Mouse (Mus musculus): ENCODE results near the gene Rnf149. TPM values are rescaled to one million over a fixed set of nuclear protein-coding genes. Genes with fewer than 3 reads are reported as not detected.

Rnf149 gene
- polyA plus RNA-seq (2015; fragmentation: Nextera tagmentation; extraction: Ambion mirVana) = 30.2 and 33.5 TPM in 2 replicates

DNA sequence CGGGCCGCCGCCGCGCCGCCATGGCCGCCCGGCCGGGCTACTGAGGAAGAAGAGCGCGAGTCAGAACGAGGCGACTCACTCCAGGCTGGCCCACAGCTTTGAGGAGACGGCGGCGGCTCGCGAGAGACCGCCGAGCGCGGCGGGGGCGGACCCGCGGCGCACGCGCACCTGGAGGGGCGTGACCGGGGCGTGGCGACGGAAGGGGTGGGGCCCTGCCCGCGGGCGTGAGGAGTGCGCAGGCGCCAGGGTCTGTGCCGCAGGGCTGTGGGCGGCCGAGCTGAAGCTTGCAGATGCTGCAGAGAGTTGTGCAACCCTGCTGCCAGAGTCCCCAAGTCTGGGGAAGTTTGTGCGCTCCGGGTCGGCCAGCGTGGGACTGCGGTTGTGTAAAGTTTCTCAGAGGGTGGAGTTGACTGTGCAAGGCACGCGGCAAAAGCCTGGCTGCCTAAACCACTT is at the start of gene Rnf149:
Rnf149 (minus strand) TSS at position 153 of the 453 bp plus-strand sequence.
- 1% methylated on average over 28 of the region's 49 CpGs for WGBS
- peak within 1 kb of the TSS; percentile 99 for H3K27ac ChIP-seq (replicated peaks)

DNA sequence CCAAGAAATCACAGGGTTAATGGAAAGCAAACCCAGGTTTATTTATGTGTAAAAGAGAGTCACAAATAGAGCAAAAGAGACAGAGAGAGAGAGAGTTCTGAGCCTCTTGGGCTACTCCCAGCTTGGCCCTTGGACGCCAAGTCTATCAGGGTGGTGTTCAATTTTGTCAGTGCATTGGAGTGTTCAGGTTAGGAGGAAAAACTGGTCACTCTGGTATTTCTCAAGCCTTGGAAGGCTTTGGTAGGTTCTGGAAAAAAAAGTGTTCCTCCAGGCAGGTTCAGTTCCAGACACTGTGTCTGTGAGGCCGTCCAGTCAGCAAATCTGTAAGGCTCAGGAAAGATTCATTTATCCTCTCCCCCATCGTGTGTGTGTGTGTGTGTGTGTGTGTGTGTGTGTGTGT is 48.3 kb upstream of the Rnf149 start:
- 17% methylated on average over 3 of the region's 3 CpGs for WGBS
- Histone ChIP-seq H3K4me3 (ENCODE audit: low read depth, low read length) (no peak overlapping the region), H3K4me2 (replicated peaks; ENCODE audit: low read depth) (no peak overlapping the region), H3K4me1 (replicated peaks; ENCODE audit: control insufficient read depth, insufficient read depth) (no peaks in the 10 kb centered on the region), H3K36me3 (ENCODE audit: control insufficient read depth, insufficient read depth, low read length) (no peaks in the 10 kb centered on the region), H3K9ac (ENCODE audit: low read length) (no peak overlapping the region), H3K27me3 (ENCODE audit: control insufficient read depth, insufficient read depth, low read length) (no peaks in the 10 kb centered on the region), H3K9me3 (ENCODE audit: control insufficient read depth, low read length) (no peaks in the 10 kb centered on the region), H3K27ac (replicated peaks) (no peak overlapping the region)
- ATAC-seq (ENCODE audit: low FRiP score, low TSS enrichment) (0 out of 2 replicates have a peak, but pooled peaks have one; percentile 15), DNase-seq (ENCODE audit: low spot score) (no peak)
- TF ChIP-seq EP300 (optimal IDR thresholded peaks at IDR 0.05) (no peak), CTCF (IDR thresholded peaks at IDR 0.05; ENCODE audit: low read depth) (no peak)

More for the DNA sequence above, at the start of gene Rnf149:
- peak; percentile 97 for DNase-seq (ENCODE audit: low spot score)
- peak within 1 kb of the TSS; percentile 86 for H3K4me3 ChIP-seq (ENCODE audit: low read depth, low read length)
- peak within 1 kb of the TSS; percentile 90 for H3K9ac ChIP-seq (ENCODE audit: low read length)
- TF ChIP-seq EP300 (optimal IDR thresholded peaks at IDR 0.05) (no peak), CTCF (IDR thresholded peaks at IDR 0.05; ENCODE audit: low read depth) (no peak)
- H3K36me3 ChIP-seq (ENCODE audit: control insufficient read depth, insufficient read depth, low read length) = no peaks in the 10 kb centered on the region
- peak; percentile 96 for ATAC-seq (ENCODE audit: low FRiP score, low TSS enrichment)
- H3K4me1 ChIP-seq (replicated peaks; ENCODE audit: control insufficient read depth, insufficient read depth) = 0 out of 2 replicates have a peak, but pooled peaks cover 1% of the 10 kb centered on the region
- peak within 1 kb of the TSS; percentile 78 for H3K4me2 ChIP-seq (replicated peaks; ENCODE audit: low read depth)
- H3K9me3 ChIP-seq (ENCODE audit: control insufficient read depth, low read length) = no peaks in the 10 kb centered on the region
- no peaks in the 10 kb centered on the region for H3K27me3 ChIP-seq (ENCODE audit: control insufficient read depth, insufficient read depth, low read length)

DNA sequence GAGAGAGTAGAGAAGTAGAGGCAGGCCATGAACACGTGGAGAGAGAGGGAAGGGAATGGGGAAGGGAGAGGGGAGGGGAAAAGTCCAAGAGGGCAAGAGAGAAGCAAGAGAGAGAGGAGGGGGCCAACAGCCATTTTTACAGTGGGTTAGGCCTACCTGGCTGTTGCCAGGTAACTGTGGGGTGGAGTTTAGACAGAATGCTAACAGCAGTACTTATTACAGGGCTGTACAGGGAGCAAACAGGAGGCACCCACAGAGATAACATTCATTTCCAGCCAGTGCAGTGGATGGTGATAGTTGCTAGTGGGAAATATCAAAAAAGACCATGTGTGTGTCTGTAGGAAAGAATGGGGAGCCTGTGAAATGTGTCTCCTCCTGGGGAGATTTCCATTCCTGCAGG is 46.5 kb upstream of the Rnf149 start:
- WGBS = 35% methylated on average over 1 of the region's 1 CpGs
- peak; percentile 57; the same call in 1 of the 2 replicates for ATAC-seq (ENCODE audit: low FRiP score, low TSS enrichment)

DNA sequence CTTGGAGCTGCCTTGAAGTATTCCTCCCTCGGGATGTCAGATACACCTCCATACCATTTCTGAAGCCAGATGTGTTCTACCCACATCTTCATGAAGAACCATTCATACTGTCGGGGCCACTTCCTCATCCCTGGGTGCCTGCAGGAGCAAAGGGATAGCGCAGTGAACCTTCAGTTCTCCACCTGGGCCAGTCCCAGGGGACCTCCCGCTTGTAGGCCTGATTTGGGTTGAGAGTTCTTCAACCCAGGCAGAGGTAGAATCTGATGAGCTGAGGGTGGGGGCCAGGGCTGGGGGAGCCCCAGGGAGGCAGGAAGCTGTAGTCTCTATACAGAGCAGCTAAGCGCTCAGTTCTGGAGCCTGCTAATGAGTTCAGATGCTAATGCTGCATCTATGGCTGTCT is 45.9 kb upstream of the Rnf149 start:
- 90% methylated on average over 5 of the region's 5 CpGs for WGBS
- TF ChIP-seq CTCF (IDR thresholded peaks at IDR 0.05; ENCODE audit: low read depth) (no peak), EP300 (optimal IDR thresholded peaks at IDR 0.05) (no peak)

More for the DNA sequence above, 46.5 kb upstream of the Rnf149 start:
- no peak for DNase-seq (ENCODE audit: low spot score)
- H3K27ac ChIP-seq (replicated peaks) = no peak overlapping the region
- no peaks in the 10 kb centered on the region for H3K9me3 ChIP-seq (ENCODE audit: control insufficient read depth, low read length)
- TF ChIP-seq CTCF (IDR thresholded peaks at IDR 0.05; ENCODE audit: low read depth) = no peak
- no peak for TF ChIP-seq EP300 (optimal IDR thresholded peaks at IDR 0.05)
- H3K36me3 ChIP-seq (ENCODE audit: control insufficient read depth, insufficient read depth, low read length) = no peaks in the 10 kb centered on the region
- H3K9ac ChIP-seq (ENCODE audit: low read length) = no peak overlapping the region
- no peak overlapping the region for H3K4me3 ChIP-seq (ENCODE audit: low read depth, low read length)
- no peaks in the 10 kb centered on the region for H3K4me1 ChIP-seq (replicated peaks; ENCODE audit: control insufficient read depth, insufficient read depth)
- no peaks in the 10 kb centered on the region for H3K27me3 ChIP-seq (ENCODE audit: control insufficient read depth, insufficient read depth, low read length)
- no peak overlapping the region for H3K4me2 ChIP-seq (replicated peaks; ENCODE audit: low read depth)

DNA sequence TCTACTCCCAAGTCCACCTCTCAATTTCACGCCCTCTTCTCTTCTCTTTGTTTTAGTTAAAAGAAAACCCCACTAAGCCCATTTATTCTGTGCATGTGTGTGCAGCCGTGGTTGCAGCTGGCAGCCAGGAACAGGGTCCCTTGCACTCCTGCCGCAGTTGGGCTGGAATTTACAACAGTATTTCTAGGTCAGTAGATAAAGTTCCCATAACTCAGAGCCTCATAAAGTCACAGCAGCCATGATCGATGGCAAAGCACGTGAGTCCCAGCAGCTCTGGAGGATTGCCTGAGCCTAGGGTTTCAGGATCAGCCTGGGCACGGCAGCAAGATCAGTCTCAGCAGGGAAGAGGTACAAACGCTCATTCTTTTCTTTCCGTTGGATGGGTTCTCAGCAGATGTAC is 41.3 kb upstream of the Rnf149 start:
- no peak for ATAC-seq (ENCODE audit: low FRiP score, low TSS enrichment)
- no peaks in the 10 kb centered on the region for H3K9me3 ChIP-seq (ENCODE audit: control insufficient read depth, low read length)
- WGBS = 32% methylated on average over 8 of the region's 8 CpGs

More for the DNA sequence above, 45.9 kb upstream of the Rnf149 start:
- Histone ChIP-seq H3K4me3 (ENCODE audit: low read depth, low read length) (no peak overlapping the region), H3K36me3 (ENCODE audit: control insufficient read depth, insufficient read depth, low read length) (no peaks in the 10 kb centered on the region), H3K4me1 (replicated peaks; ENCODE audit: control insufficient read depth, insufficient read depth) (no peaks in the 10 kb centered on the region), H3K27me3 (ENCODE audit: control insufficient read depth, insufficient read depth, low read length) (no peaks in the 10 kb centered on the region), H3K9ac (ENCODE audit: low read length) (no peak overlapping the region), H3K27ac (replicated peaks) (no peak overlapping the region), H3K9me3 (ENCODE audit: control insufficient read depth, low read length) (no peaks in the 10 kb centered on the region), H3K4me2 (replicated peaks; ENCODE audit: low read depth) (no peak overlapping the region)
- DNase-seq (ENCODE audit: low spot score) (no peak), ATAC-seq (ENCODE audit: low FRiP score, low TSS enrichment) (no peak)

DNA sequence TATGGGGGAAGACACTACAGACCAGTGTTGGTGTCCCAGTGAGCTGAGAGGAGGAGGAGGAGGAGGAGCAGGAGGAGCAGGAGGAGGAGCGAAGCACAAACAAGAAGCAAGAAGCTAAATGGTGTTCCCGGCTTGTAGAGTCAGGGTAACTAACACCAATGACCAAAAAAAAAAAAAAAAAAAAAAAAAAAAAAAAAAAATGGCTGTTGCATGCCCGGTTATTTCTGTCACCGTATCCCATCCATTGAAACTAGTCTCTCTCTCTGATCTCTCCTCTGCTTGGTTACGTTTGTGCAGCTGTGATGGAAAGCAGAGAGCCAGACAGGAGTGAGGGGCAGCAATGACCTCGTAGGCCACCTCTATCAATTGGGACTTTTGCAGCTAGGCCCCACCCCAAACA is 38.3 kb upstream of the Rnf149 start:
- DNase-seq (ENCODE audit: low spot score) (no peak), ATAC-seq (ENCODE audit: low FRiP score, low TSS enrichment) (no peak)
- no peaks in the 10 kb centered on the region for H3K4me1 ChIP-seq (replicated peaks; ENCODE audit: control insufficient read depth, insufficient read depth)
- 63% methylated on average over 6 of the region's 6 CpGs for WGBS
- H3K4me3 ChIP-seq (ENCODE audit: low read depth, low read length) = no peak overlapping the region
- no peak for TF ChIP-seq CTCF (IDR thresholded peaks at IDR 0.05; ENCODE audit: low read depth)
- no peak for TF ChIP-seq EP300 (optimal IDR thresholded peaks at IDR 0.05)
- H3K27me3 ChIP-seq (ENCODE audit: control insufficient read depth, insufficient read depth, low read length) = no peaks in the 10 kb centered on the region
- no peaks in the 10 kb centered on the region for H3K9me3 ChIP-seq (ENCODE audit: control insufficient read depth, low read length)
- H3K9ac ChIP-seq (ENCODE audit: low read length) = no peak overlapping the region
- H3K27ac ChIP-seq (replicated peaks) = no peak overlapping the region
- no peaks in the 10 kb centered on the region for H3K36me3 ChIP-seq (ENCODE audit: control insufficient read depth, insufficient read depth, low read length)
- no peak overlapping the region for H3K4me2 ChIP-seq (replicated peaks; ENCODE audit: low read depth)

More for the DNA sequence above, 41.3 kb upstream of the Rnf149 start:
- Histone ChIP-seq H3K36me3 (ENCODE audit: control insufficient read depth, insufficient read depth, low read length) (no peaks in the 10 kb centered on the region), H3K4me2 (replicated peaks; ENCODE audit: low read depth) (no peak overlapping the region), H3K4me3 (ENCODE audit: low read depth, low read length) (no peak overlapping the region), H3K27me3 (ENCODE audit: control insufficient read depth, insufficient read depth, low read length) (no peaks in the 10 kb centered on the region), H3K4me1 (replicated peaks; ENCODE audit: control insufficient read depth, insufficient read depth) (no peaks in the 10 kb centered on the region), H3K27ac (replicated peaks) (no peak overlapping the region), H3K9ac (ENCODE audit: low read length) (no peak overlapping the region)
- TF ChIP-seq EP300 (optimal IDR thresholded peaks at IDR 0.05) = no peak
- no peak for TF ChIP-seq CTCF (IDR thresholded peaks at IDR 0.05; ENCODE audit: low read depth)
- DNase-seq (ENCODE audit: low spot score) = no peak
